Mouse (Mus musculus) left cerebral cortex, adult 18-20 months (tissue): ENCODE results near the gene Ift22. TPM values are rescaled to one million over a fixed set of nuclear protein-coding genes. Genes with fewer than 3 reads are reported as not detected.
A peak's percentile ranks its signal among the peaks of the same experiment; 100 is the strongest.
"Not testable (repeated sequence)": the region's sequence is repeated elsewhere in the genome, so short reads cannot be mapped to it uniquely, and the experiment has no call there.

ENCODE experiments used
- DNase-seq, 2 experiments: peaks; one replicate each; pipeline ENCODE4 v3.0.0; 2021 to 2022; ENCODE audit warnings: low spot score in 2 of 2, mixed read lengths in 1 of 2
- total RNA-seq, 2 experiments: library from RNA; stranded (reverse); gene quantifications; 2 replicates each; pipeline ENCODE4 v1.2.3; 2021

The Ift22 gene
- total RNA-seq, 2 experiments from 2014 or later = 97.1 to 99.0 TPM

- no peak for DNase-seq
Measured at GRCm38 (mm10) chr5:136943382-136943781, 35.4 kb downstream of the Ift22 start.

- DNase-seq = no peak
Measured at GRCm38 (mm10) chr5:136945084-136945483, 37.1 kb downstream of the Ift22 start.

GRCm38 (mm10) chr5:136947874-136948273 is 39.9 kb downstream of the Ift22 start:
- DNase-seq = no peak

GRCm38 (mm10) chr5:136949551-136950336 is 41.8 kb downstream of the Ift22 start:
- not testable (repeated sequence) for DNase-seq

DNA sequence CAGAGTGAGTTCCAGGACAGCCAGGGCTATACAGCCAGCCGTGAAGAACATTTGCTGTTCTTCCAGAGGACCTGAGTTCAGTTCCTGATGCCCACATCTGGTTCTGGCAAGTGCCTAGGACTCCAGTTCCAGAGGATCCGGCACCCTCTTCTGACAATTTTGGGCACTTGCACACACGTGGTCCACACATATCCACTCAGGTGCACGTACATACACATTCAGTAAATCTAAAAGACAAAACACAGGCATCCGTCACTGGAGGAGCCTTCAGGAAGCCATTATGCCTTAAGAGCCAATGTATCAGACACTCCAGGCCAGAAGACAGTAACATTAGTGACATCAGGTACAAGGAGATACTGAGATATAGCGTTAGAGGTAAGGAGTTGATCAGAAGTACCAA is 42.6 kb downstream of the Ift22 start:
- no peak for DNase-seq

DNA sequence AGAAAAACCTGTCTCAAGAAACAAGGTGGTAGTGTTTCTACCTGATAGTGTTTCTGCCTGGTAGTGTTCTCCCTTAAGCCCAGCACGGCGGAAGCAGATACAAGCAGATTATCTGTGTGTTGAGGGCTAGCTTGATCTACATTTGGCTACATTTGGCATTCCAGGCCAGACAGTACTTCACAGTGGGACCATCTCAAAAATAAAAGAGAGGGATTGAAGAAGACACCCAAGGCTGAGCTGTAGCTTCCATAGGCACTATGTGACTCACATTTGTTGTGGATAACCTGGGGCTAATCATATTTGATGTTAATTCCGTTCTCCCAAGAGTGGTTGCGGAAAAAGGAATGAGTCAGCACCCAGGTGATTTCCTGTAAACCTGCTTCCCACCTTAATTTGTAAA is 44.2 kb downstream of the Ift22 start:
- no peak for DNase-seq

- peak; percentile 94 to 96 for DNase-seq
Measured at GRCm38 (mm10) chr5:136953015-136953414, 45.1 kb downstream of the Ift22 start, which contains the start of gene Fis1. TSS of gene Fis1 (plus strand) at chr5:136953275.

- DNase-seq = peak in 1 of 2 experiments; percentile 29
Measured at GRCm38 (mm10) chr5:136953440-136953951, 45.5 kb downstream of the Ift22 start.

- DNase-seq = no peak
Measured at GRCm38 (mm10) chr5:136955622-136956021, 47.7 kb downstream of the Ift22 start.

GRCm38 (mm10) chr5:136957250-136957649 is 49.3 kb downstream of the Ift22 start:
- DNase-seq = no peak

GRCm38 (mm10) chr5:136958991-136959605 is 51.1 kb downstream of the Ift22 start:
- no peak for DNase-seq

DNA sequence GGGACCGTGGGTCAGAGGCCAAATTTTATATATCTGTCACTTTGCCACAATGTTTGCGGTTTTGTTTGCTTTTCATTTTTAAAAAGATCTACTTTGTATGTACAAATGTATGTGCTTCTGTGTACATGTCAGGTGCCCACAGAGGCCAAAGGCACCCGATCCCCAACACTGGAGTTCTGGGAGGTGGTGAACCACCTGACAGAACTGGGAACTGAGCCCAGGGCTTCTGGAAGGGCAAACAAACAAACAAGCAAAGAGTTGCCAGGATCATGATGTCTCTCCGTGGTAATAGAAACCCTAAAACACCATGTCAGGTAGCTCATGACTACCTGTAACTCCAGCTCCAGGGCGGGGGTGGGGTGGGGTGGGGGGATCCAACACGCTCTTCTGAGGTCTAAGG is 52.1 kb downstream of the Ift22 start:
- no peak for DNase-seq

DNA sequence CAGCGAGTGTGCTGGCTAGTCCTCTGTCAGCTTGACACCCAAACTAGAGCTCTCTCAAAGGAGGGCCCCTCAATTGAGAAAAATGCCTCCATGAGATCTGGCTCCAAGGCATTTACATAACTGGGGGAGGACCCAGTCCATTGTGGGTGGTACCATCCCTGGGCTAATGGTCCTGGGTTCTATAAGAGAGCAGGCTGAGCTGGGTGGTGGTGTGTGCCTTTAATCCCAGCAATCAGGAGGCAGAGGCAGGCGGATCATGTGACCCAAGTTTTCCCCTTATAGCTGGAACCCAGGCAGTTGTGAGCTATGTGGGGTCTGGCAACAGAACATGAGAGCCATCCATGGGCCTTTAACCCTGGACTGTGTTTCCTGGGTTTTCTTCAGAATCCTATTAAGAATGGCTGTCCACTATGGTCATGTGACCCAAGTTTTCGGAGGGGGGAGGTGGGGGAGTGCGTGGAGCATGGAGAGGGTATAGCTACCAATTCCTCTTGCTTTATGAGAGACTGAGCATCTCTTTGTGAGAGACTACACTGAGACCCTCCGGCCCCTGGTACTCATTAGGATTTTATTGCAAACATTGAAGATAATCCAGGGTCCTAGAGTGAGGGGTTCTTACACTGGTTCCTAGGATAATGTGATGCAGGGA is 53.5 kb downstream of the Ift22 start:
- DNase-seq = no peak

DNA sequence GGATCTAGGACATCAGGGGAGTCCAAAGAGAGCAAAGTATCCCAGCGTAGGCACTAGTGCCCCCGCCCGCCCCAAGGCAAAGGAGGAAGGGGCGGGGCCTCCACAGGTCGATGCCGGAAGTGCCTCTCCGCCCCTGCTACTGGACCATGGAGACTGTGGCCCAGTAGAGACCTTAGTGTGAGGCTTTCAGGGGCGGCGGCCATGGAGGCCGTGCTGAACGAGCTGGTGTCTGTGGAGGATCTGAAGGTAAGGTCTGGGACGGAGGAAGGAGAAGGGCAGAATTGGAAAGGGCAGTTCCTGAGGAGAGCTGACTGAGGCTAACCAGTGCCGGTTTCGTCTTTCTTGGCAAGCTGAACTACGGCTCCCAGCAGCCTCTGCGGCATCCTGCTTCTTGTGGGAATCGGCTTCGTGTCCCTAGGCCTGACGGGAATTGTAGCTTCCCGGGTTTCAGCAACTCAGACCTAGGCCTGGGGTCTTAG is 54.1 kb downstream of the Ift22 start:
- peak; percentile 83 to 91 for DNase-seq

- peak; percentile 74 to 82 for DNase-seq
Measured at GRCm38 (mm10) chr5:136962501-136962900, 54.6 kb downstream of the Ift22 start.

DNA sequence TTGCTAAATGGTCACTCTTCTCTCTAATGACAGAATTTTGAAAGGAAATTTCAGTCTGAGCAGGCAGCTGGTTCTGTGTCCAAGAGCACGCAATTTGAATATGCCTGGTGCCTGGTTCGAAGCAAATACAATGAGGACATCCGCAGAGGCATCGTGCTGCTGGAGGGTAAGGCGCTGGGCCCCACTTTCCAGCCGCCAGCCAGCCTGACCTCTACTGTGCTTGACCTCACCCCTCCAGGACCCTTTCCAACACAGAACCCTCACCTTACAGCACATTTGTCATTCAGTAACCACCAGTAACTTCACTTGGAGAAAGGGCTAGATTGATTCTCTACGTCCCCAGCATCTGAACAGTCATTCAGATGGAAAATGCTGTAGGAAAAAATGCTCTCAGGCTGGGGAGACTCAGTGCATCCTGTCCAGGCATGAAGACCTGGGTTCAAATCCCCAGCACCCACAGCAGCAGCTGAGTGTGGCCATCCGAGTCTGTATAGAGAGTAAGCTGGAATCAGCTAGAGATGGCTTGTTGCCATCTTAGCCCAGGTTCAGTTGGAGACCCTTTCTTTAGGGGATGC is 55.1 kb downstream of the Ift22 start:
- no peak for DNase-seq

Other genes with a start within 250 kb of the Ift22 start
- not detected for gene Myl10, start 215.0 kb upstream of the Ift22 start, total RNA-seq
- gene Col26a1, start 24.9 kb upstream of the Ift22 start, total RNA-seq = 1 to 10 TPM; 7.3 to 8.8 TPM
- gene Fis1, start 45.1 kb downstream of the Ift22 start, total RNA-seq = 100 to 1,000 TPM; 281 to 287 TPM
- not detected for gene Cldn15, start 58.5 kb downstream of the Ift22 start, total RNA-seq
- 10 to 100 TPM; 32.2 to 32.8 TPM for gene Plod3, start 78.9 kb downstream of the Ift22 start, total RNA-seq
- 100 to 1,000 TPM in 1 of 2 experiments, 10 to 100 TPM in 1; 96.6 to 107 TPM for gene Znhit1, start 79.9 kb downstream of the Ift22 start, total RNA-seq
- gene Vgf, start 118.2 kb downstream of the Ift22 start, total RNA-seq = 100 to 1,000 TPM; 390 to 400 TPM
- gene Ap1s1, start 138.0 kb downstream of the Ift22 start, total RNA-seq = 100 to 1,000 TPM; 391 to 401 TPM
- under 1 TPM; 0.70 to 0.89 TPM for gene Serpine1, start 164.1 kb downstream of the Ift22 start, total RNA-seq
- 1 to 10 TPM; 4.2 to 4.7 TPM for gene Trim56, start 208.1 kb downstream of the Ift22 start, total RNA-seq
- gene Muc3, start 241.2 kb downstream of the Ift22 start, total RNA-seq = not detected